Mouse (Mus musculus): Measurements from ENCODE around the gene Olfr816.
"Not testable (repeated sequence)": the region's sequence is repeated elsewhere in the genome, so short reads cannot be mapped to it uniquely, and the experiment has no call there.

Gene Olfr816

DNA sequence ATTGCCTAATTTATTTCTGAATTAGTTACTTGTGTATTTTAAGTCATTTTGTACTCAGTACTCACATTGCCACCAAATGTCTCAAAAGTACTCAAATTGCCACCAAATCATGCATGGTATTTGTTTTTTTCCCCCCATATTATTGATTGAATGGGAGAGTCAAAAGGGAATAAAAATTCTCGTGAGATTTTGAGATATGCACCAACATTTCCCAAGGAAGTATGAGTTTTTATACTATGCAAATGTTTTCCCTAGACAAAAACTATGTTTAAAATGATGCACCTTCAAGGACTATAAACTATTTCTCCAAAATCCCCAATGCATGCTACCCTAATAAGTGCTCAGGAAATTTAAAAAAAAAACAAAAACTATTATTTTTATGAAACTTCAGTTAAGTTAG, at the start of gene Olfr816:
Olfr816 (minus strand) TSS at position 101 of the 400 bp plus-strand sequence.
- DNase-seq (ENCODE audit: low read depth, low spot score): no peak

DNA sequence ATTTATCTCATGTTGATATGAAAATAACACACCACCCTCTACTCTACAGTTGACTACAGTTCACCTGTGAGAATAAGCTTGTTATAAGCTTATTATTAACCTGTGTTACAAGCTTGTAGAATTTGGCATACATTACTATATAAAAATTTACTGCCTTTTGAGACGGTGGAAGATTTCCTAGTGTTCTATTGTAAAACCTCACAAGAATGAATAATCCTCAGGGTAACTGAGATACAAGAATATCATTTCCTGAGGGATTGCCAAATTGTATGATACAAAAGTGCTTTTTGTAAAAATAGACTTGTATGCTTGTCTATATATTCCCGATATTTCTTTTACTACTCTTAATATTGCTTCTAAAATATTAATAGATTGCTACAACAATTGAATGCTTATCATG, 33.6 kb upstream of the Olfr816 start, which contains the start of gene Olfr818:
Olfr818 (minus strand) TSS at position 101 of the 400 bp plus-strand sequence.
- no peak for DNase-seq (ENCODE audit: low read depth, low spot score)

DNA sequence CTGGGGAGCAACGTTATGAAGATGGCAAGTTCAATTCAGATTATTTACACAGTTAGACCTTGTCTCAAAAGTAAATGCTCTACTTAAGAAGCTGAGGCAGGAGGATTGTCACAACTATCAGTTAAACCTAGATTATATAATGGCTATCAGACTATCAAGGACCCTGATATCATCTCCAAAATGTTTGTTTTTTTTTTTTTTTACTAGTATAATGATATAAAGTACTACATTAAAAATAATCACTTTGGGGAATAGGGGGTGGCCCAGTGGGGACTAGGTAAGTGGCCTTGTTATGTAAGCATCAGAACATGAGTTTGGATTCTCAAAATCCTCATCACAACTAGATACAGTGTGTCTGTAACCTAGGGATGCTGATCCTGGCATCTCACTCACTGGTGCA, 9.6 kb downstream of the Olfr816 start, which contains the start of gene Olfr815:
Olfr815 (minus strand) TSS at position 101 of the 400 bp plus-strand sequence.
- DNase-seq (ENCODE audit: low read depth, low spot score): not testable (repeated sequence)

DNA sequence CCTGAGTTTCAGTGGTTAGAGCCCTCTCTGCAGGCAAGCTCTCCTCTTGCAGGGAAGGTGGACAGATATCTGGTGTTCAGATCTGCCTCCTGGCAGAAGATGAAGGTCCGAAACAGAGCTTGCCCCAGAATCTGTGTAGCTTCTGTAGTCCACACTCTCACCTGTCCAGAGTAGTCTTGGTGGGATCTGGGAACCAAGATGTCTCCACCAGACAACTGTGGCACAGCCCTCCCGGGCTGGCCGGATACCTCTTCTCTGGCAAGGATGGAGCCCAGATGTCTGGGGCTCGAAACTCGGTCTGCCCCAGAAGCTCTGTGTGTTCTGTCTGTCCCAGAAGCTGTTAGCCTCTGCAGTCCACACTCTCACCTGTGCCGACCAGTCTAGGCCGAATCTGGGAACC, 29.5 kb downstream of the Olfr816 start:
- DNase-seq (ENCODE audit: low read depth, low spot score): no peak

DNA sequence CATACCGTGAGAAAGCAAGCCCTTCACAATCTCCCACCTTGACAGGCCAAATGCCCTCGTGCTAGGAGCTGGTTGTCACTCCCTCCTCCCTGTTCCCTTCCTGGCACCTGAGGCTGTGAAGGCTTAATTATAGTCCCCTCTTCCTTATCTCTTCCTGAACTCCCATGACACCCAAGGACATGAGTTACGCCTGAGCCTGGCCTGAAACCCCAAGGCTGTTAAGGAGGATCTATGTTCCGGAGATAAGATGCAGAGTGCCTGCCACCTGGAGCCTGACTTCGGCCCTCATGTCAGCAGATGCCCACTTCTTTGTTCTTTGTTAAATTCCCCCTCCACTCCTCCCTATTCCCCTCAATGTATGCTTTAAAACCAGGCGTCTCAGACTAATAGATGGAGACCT, 29.9 kb downstream of the Olfr816 start:
- not testable (repeated sequence) for DNase-seq (ENCODE audit: low read depth, low spot score)

DNA sequence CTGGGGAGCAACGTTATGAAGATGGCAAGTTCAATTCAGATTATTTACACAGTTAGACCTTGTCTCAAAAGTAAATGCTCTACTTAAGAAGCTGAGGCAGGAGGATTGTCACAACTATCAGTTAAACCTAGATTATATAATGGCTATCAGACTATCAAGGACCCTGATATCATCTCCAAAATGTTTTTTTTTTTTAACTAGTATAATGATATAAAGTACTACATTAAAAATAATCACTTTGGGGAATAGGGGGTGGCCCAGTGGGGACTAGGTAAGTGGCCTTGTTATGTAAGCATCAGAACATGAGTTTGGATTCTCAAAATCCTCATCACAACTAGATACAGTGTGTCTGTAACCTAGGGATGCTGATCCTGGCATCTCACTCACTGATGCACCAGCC, 35.6 kb downstream of the Olfr816 start, which contains the start of gene Olfr814:
Olfr814 (minus strand) TSS at position 101 of the 400 bp plus-strand sequence.
- not testable (repeated sequence) for DNase-seq (ENCODE audit: low read depth, low spot score)
